Mouse (Mus musculus) embryonic fibroblast, embryonic 13.5 days (primary cell): ENCODE results near the gene Tmco1.

Experiments used
- CTCF ChIP-seq: IDR thresholded peaks from 2 replicates; pipeline ENCODE4 v1.5.1; 2011; ENCODE audit warnings: mild to moderate bottlenecking, control low read depth, low read length, moderate library complexity, borderline replicate concordance; ENCODE audit not compliant: insufficient read depth
- POLR2A ChIP-seq: IDR thresholded peaks from 2 replicates; pipeline ENCODE4 v1.6.1; 2011; ENCODE audit warnings: low read depth, mild to moderate bottlenecking, control low read depth, low read length, moderate library complexity

DNA sequence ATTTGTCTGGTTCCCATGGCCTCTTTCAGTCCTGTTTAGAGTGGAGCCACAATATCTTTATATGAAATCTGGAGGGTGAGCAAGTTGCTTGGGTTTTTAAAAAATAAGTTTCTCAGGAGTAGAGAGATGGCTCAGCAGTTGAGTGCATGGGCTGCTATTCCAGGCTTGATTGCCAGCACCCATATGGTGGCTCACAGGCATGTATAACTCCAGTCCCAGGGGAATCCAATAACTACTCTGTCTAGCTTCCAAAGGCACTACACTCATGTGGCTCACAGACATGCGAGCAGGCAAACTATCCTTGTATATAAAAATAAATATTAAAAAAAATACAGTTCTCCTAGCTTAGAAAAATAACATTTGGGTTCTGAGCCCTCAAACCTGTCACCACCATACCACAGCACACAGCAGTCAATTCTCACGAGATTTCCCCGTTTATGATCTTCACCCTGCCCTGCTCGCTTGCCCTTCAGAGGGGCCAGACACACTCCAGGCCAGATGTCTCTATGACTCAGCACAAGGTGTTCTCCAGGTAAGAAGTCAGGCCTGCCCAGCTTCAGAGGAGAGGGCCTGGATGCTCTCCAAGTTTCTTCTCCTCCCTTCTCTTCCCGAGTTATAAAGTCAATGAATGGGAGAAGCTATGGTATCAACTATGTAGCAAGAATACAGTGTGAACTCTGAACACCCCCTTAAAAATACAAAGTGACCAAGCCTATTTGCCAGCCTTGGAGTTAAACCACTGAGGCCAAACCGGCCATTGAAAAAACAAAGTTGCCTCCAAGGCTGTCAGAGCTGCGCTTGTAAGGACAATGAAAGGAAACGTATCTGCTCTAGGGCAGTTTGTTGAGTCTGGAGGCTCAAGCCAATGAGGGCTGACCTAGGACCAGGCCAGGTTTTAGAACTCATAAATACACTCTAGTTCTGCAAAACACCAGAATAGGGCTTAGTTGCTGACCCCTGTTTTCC, 73.2 kb downstream of the Tmco1 start:
- TF ChIP-seq CTCF (no peak), POLR2A (no peak)
